Mouse (Mus musculus) lung, postnatal 0 days (tissue): ENCODE measurements around the gene Ubr4. TPM values are rescaled to one million over a fixed set of nuclear protein-coding genes. Genes with fewer than 3 reads are reported as not detected.

Experiments
- ATAC-seq: fragments of 200-750 bp; cut with Nextera tagmentation; 2 replicates; pipeline ENCODE4 v1.8.0; 2017; ENCODE audit warnings: moderate library complexity
- DNase-seq: peaks from one replicate; pipeline ENCODE4 v3.0.0-alpha.2; 2016; ENCODE audit warnings: low spot score
- H3K27ac ChIP-seq: fragments of 300-500 bp; sonication (generic); 2 replicates; pipeline ENCODE4 v1.5.1; 2014; ENCODE audit warnings: antibody characterized with exemption, mild to moderate bottlenecking, low read length, mixed read lengths
- H3K27me3 ChIP-seq: fragments of 300-500 bp; sonication (generic); replicated peaks from 2 replicates; pipeline ENCODE4 v1.6.1; 2014; ENCODE audit warnings: low read length, mixed read lengths; ENCODE audit not compliant: insufficient read depth
- H3K36me3 ChIP-seq: fragments of 300-500 bp; sonication (generic); 2 replicates; pipeline ENCODE4 v1.6.1; 2014; ENCODE audit warnings: low read length, mixed read lengths; ENCODE audit not compliant: insufficient read depth
- H3K4me1 ChIP-seq: fragments of 300-500 bp; sonication (generic); 2 replicates; pipeline ENCODE4 v1.6.1; 2014; ENCODE audit warnings: antibody characterized with exemption, low read depth, low read length, mixed read lengths; ENCODE audit not compliant: insufficient read depth
- H3K4me2 ChIP-seq: fragments of 300-500 bp; sonication (generic); replicated peaks from 2 replicates; pipeline ENCODE4 v1.6.1; 2014; ENCODE audit warnings: low read depth, mild to moderate bottlenecking, low read length, moderate library complexity, mixed read lengths
- H3K4me3 ChIP-seq: fragments of 300-500 bp; sonication (generic); 2 replicates; pipeline ENCODE4 v1.5.1; 2014; ENCODE audit warnings: low read depth, low read length
- H3K9ac ChIP-seq: fragments of 300-500 bp; sonication (generic); replicated peaks from 2 replicates; pipeline ENCODE4 v1.6.1; 2014; ENCODE audit warnings: low read depth, mild to moderate bottlenecking
- H3K9me3 ChIP-seq: fragments of 300-500 bp; sonication (generic); 2 replicates; pipeline ENCODE4 v1.6.1; 2016; ENCODE audit warnings: low read length, mixed read lengths
- CTCF ChIP-seq: IDR thresholded peaks from 2 replicates; pipeline ENCODE4 v1.5.1; 2016; ENCODE audit warnings: antibody characterized with exemption, mild to moderate bottlenecking
- EP300 ChIP-seq: IDR thresholded peaks from 2 replicates; pipeline ENCODE4 v1.6.1; 2016; ENCODE audit warnings: antibody characterized with exemption, mild to moderate bottlenecking, control low read depth
- WGBS: fragments of 180-500 bp; shearing (Covaris S2); extraction: QIAGEN DNeasy Blood & Tissue Kit; methylation state at CpG from one replicate; pipeline ENCODE4 v1.1.7; 2014; 5-methylcytosine and 5-hydroxymethylcytosine counted together
- polyA plus RNA-seq: library from polyadenylated mRNA; unstranded; fragments of >200 nt; fragmentation: Nextera tagmentation; extraction: Ambion mirVana; gene quantifications from 2 replicates; pipeline ENCODE4 v1.2.1, GENCODE M21; 2015

Ubr4 gene
- polyA plus RNA-seq, 1 experiment from 2014 or later = 50.8 TPM

DNA sequence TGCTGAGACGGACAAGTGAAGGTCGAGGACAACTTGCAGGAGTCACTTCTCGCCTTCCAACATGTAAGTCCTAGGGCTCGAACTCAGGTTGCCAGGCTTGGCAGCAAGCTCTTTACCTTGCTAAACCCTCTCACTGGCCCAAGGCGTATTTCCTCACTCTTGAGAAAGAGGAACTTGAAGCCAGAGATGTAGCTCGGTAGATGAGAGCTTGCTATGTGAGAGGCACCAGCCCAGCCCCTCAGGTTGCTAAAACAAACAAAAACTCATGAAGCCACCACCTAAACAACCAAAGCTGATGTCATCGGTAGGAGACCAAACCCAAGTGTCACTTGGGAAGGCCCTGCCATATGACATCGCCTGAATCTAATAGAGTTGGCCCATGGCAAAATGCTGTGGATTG lies 151.5 kb downstream of the Ubr4 start:
- WGBS = 74% methylated on average over 8 of the region's 8 CpGs
- no peak overlapping the region for H3K4me2 ChIP-seq
- no peaks in the 10 kb centered on the region for H3K4me1 ChIP-seq
- H3K9me3 ChIP-seq = no peaks in the 10 kb centered on the region
- ATAC-seq (no peak), DNase-seq (no peak)
- H3K36me3 ChIP-seq = no peaks in the 10 kb centered on the region
- no peak overlapping the region for H3K9ac ChIP-seq
- H3K27me3 ChIP-seq = no peaks in the 10 kb centered on the region
- H3K4me3 ChIP-seq = no peak overlapping the region
- TF ChIP-seq CTCF (no peak), EP300 (no peak)
- H3K27ac ChIP-seq = no peak overlapping the region

DNA sequence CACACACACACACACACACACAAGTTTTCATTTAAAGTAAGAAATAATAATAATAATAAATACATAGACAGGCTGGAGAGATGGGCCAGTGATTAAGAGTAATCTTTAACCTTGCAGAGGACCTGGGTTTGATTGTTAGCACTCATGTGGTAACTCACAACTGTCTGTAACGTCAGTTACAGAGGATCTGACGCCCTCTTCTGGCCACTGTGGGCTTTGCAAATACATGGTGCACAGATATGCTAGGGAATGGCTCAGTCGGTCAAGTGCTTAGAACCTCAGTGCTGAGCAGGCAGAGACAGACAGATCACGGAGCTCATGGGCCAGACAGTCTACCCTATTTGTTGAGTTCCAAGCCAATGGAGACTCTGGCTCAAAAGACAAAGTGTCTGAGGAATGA lies 153.3 kb downstream of the Ubr4 start:
- TF ChIP-seq CTCF (no peak), EP300 (no peak)
- H3K4me1 ChIP-seq = no peaks in the 10 kb centered on the region
- H3K36me3 ChIP-seq = no peaks in the 10 kb centered on the region
- ATAC-seq (no peak), DNase-seq (no peak)
- no peak overlapping the region for H3K4me2 ChIP-seq
- H3K4me3 ChIP-seq = no peak overlapping the region
- 75% methylated on average over 4 of the region's 4 CpGs for WGBS
- H3K27ac ChIP-seq = no peak overlapping the region
- no peak overlapping the region for H3K9ac ChIP-seq
- H3K9me3 ChIP-seq = no peaks in the 10 kb centered on the region
- H3K27me3 ChIP-seq = no peaks in the 10 kb centered on the region

DNA sequence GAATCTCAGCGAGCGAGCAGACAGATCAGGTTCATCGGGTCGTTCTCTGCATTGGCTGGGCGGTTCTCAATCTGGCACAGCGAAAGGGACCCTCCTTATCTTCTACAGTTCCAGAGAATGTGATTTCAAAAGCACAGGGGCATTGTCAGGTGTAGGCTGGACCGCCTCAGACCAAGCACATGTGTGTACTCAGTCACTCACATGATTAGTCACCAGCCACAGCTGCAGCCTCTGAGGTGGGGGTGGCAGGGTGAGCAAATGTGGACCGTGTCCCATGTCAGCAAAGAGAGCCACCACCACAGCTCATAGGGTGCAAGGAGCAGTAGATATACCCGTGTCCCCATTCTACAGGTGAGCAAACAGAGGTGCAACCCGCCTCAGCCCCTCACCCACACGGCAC lies 154.3 kb downstream of the Ubr4 start:
- 81% methylated on average over 11 of the region's 11 CpGs for WGBS
- Histone ChIP-seq H3K27ac (no peak overlapping the region), H3K9me3 (no peaks in the 10 kb centered on the region), H3K9ac (no peak overlapping the region), H3K4me2 (no peak overlapping the region), H3K36me3 (no peaks in the 10 kb centered on the region), H3K27me3 (no peaks in the 10 kb centered on the region), H3K4me3 (no peak overlapping the region), H3K4me1 (no peaks in the 10 kb centered on the region)
- ATAC-seq = no peak
- TF ChIP-seq CTCF (no peak), EP300 (no peak)
- no peak for DNase-seq

DNA sequence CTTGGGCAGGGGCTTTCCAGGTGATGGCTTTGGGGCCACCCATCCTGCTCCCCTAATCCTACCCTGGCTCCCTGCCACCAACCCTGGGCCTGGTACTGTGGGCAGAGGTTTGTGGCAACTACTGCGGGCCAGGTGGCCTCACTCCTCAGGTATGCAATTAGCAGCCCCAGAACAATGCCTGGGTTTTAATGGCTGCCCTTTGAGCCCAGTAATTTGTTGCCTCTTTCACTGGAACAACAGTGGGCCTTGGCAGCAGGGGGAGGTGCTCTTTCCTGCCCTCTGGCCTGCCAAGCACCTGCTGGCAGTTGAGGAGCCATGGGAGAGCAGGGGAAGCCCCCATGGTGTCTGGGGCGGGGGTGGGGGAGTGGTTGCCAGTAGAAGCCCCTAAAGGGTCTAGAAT lies 156.7 kb downstream of the Ubr4 start:
- DNase-seq = no peak
- ATAC-seq = no peak
- 79% methylated on average over 2 of the region's 2 CpGs for WGBS
- Histone ChIP-seq H3K4me2 (no peak overlapping the region), H3K9ac (no peak overlapping the region), H3K27ac (no peak overlapping the region), H3K4me1 (no peaks in the 10 kb centered on the region), H3K36me3 (no peaks in the 10 kb centered on the region), H3K27me3 (no peaks in the 10 kb centered on the region), H3K9me3 (no peaks in the 10 kb centered on the region), H3K4me3 (no peak overlapping the region)
- TF ChIP-seq CTCF (no peak), EP300 (no peak)

DNA sequence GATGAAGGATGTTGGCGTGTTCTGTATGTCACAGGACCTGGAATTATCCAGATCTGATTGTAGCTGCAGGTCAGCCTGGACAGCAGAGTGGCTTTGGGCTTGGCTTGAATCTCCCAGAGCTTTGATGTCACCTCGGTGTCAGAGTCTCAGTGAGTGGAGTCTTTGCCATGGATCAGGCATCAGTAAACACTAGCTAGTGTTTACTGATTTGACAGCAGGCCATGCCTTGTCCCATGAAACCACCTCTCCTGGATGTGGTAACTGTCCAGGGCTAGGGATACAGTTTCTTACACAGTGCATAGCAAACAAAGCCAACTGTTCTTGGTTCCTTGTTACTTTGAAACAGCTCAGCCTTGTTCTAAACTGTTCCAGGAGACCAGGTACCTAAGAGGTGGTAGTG lies 159.1 kb downstream of the Ubr4 start:
- H3K36me3 ChIP-seq = no peaks in the 10 kb centered on the region
- H3K27ac ChIP-seq = no peak overlapping the region
- 50% methylated on average over 2 of the region's 2 CpGs for WGBS
- H3K4me1 ChIP-seq = no peaks in the 10 kb centered on the region
- H3K9ac ChIP-seq = no peak overlapping the region
- H3K9me3 ChIP-seq = no peaks in the 10 kb centered on the region
- DNase-seq (no peak), ATAC-seq (no peak)
- no peak overlapping the region for H3K4me2 ChIP-seq
- H3K27me3 ChIP-seq = no peaks in the 10 kb centered on the region
- TF ChIP-seq EP300 = no peak
- no peak for TF ChIP-seq CTCF
- no peak overlapping the region for H3K4me3 ChIP-seq

DNA sequence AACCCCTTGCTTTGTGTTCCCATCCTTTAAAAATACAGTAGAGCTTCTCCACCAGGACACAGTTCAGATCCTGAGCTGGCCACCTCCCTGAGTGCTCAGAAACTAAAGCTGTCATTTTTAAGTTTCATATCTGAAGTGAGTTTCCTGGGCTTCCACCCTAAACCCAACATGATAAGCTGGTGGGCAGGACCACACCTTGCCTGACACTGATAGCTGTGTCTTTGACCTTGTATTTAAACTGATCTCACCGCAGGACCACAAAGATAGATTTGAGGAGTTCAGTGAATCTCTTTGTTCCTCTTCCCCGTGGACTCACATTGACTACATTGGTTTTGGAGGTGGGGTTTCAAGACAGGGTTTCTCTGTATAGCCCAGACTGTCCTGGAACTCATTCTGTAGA lies 160.6 kb downstream of the Ubr4 start:
- DNase-seq = no peak
- TF ChIP-seq EP300 (no peak), CTCF (no peak)
- Histone ChIP-seq H3K9ac (no peak overlapping the region), H3K27ac (no peak overlapping the region), H3K4me2 (no peak overlapping the region), H3K27me3 (no peaks in the 10 kb centered on the region), H3K4me1 (no peaks in the 10 kb centered on the region), H3K9me3 (no peaks in the 10 kb centered on the region), H3K4me3 (no peak overlapping the region), H3K36me3 (no peaks in the 10 kb centered on the region)
- ATAC-seq = no peak
- 63% methylated on average over 2 of the region's 2 CpGs for WGBS

DNA sequence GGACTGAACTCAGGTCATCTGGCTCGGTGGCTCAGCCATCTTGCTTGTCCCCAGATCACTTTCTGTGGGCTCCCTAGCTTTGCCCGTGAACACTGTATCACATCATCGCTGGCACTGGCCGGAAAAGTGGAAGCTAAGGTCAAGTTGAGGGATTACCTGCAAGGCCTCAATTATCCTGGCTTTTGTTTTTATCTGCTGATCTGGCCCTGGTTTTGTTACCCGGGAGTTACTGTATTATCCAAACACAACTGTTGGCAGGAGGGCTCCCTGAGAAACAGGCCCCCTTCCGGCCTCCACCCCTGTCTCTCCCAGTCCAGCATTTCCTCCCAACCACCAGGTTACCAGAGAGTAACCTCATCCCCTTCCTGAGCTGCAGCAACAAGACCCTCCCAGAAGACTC lies 166.8 kb downstream of the Ubr4 start:
- ATAC-seq (no peak), DNase-seq (no peak)
- Histone ChIP-seq H3K9ac (no peak overlapping the region), H3K4me1 (no peaks in the 10 kb centered on the region), H3K27ac (no peak overlapping the region), H3K36me3 (no peaks in the 10 kb centered on the region), H3K27me3 (no peaks in the 10 kb centered on the region), H3K4me2 (no peak overlapping the region), H3K4me3 (no peak overlapping the region), H3K9me3 (no peaks in the 10 kb centered on the region)
- TF ChIP-seq EP300 (no peak), CTCF (no peak)
- WGBS = 60% methylated on average over 6 of the region's 6 CpGs
